Mouse (Mus musculus) cerebellum, postnatal 25 days (tissue): Measurements from ENCODE around the gene Nab2.

Experiments used
- DNase-seq, 2 experiments: peaks; one replicate each; pipeline ENCODE4 v3.0.0; 2021; ENCODE audit warnings: mixed read lengths in 2 of 2

The Nab2 gene

GRCm38 (mm10) chr10:127668093-127669050, at the start of gene Nab2:
Gene Nab2, minus strand, starts transcription at chr10:127668568.
- DNase-seq = peak; percentile 78 to 86

- no peak for DNase-seq
These were observed 44.4 kb upstream of the Nab2 start for GRCm38 (mm10) chr10:127712736-127713135.

DNA sequence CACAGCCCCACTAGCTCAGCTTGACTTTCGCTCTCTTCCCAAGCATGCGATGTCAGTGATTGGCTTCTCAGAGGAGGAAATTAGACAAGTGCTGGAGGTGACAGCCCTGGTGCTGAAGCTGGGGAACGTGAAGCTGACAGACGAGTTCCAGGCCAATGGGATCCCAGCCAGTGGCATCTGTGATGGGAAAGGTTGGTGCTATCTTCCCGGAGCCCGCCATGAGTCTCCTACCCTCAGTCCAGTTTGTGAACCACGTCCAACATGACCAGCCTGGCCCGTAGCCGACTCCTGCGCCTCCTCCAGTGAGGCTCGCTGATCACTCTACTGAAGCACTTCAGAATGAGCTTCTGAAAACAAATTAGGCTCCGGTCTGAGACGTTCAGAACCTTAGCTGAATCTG, 42.0 kb upstream of the Nab2 start:
- peak; percentile 21 to 46 for DNase-seq

GRCm38 (mm10) chr10:127708850-127709370, 40.5 kb upstream of the Nab2 start:
- no peak for DNase-seq

GRCm38 (mm10) chr10:127707721-127708120, 39.4 kb upstream of the Nab2 start:
- no peak for DNase-seq

DNA sequence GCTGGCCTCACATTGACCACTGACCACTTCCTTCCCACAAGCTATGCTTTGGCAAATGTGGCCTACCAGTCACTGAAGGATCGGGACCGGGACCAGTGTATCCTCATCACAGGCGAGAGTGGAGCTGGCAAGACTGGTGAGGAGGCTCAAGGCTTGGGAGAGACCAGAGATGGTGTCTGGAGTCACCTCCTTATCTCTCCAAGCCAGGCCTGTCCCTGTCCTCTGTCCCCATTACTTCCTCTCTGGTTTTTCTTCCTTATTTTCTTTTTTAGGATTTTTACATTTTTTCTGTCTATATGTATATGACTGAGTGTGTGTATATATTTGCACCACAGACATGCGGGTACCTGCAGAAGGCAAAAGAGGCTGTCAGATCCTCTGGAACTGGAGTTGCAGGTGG, 37.4 kb upstream of the Nab2 start:
- DNase-seq = no peak

DNA sequence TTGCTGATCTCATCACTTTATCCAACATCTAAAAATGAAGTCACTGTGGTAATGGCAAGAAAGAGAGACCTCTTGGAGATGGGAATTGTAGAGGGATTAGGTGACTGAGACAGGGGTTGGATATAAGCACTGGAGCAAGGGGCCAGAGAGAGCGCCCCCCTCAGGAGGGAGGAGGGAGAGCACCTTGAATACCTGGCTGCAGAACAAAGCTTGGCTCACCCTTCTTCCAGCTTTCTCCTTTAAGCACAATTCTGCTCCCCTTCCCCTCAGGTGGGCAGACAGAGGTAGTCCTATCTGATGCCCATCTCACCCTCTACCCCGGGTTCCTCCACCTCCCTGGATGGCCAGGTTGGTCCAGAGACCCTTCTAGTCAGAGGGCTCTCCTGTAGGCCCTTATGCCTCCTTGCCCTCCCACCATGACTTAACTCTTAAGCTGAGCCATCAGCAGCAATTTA, 36.4 kb upstream of the Nab2 start, which contains the start of gene Myo1a:
Gene Myo1a (plus strand): TSS at position 405 of the 455 bp plus-strand sequence.
- DNase-seq = no peak

DNA sequence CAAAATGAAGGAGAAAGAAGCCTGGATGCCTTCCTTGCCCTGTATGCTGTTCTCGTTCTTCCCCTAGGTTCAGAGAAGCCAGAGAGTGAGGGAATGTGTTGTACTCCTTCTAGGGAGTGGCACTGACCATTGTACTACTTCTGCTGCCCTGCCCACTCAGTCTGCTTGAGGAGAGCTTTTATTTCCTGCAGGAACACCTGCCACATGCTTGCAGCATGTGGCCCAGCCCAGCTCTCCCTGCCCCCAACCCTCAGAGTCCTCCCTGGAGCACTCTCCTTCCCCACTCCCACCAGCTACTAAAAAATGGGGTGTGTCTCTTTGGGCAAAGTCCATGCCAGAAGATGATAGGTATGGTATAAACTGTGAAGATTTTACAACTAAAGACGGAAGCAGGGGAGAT, 35.9 kb upstream of the Nab2 start:
- no peak for DNase-seq

GRCm38 (mm10) chr10:127703299-127703698, 34.9 kb upstream of the Nab2 start:
- DNase-seq = no peak

DNA sequence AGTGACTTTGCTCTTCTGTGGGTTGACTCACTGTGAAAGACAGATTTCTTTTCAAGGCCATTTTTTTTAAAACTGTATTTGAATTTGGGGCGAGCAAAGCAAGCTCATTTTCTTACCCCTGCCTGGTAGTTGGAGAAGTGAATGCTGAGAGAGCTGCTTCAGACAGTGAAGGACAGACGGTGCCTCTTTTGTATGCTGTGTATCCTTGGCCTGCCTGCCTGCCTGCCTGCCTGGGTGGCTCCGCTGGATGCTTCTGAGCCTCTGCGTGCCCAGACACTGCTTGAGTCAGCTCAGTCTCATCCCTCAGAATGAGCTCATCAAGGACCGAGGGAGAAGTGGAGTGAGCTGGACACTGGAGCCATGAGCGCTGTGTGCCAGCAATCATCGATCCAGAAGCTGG, 30.6 kb upstream of the Nab2 start:
- DNase-seq = no peak

DNA sequence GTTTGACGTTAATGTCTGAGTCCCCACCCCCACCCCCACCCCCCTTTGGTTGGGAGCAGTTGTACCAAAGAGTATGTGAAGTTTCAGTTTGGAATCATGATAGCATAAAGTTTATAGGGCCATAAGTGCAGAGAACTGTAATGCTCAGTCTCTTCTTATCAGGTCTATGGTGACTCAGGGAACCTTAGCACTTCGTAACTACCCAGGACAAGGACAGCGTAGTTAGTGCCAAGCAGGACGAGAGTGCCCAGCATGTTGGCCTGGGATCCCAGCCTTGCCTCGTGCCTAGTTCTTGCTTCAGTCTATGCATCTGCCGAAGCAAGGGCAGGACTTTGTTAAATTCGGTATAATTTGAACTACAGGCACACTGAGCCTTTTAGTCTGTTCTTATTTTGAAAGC, 27.4 kb upstream of the Nab2 start:
- no peak for DNase-seq

GRCm38 (mm10) chr10:127694636-127695035, 26.3 kb upstream of the Nab2 start:
- DNase-seq = peak in 1 of 2 experiments; percentile 26

DNA sequence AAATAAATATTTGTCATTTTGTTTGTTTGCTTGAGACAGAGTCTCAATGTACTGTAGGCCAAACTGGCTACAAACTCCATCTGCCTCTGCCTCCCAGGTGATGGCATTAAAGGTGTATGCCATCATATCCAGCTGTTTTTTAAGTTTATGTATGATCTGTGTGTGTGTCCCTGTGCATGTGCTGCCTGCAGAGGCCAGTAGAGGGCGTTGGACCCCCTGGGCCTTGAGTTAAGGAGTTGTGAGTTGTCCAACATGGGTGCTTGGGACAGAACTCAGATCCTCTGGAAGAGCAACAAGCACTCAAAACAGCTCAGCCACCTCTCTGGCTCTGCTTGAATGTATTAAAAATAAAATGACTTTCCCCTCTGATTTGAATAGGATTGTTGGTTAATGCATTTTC, 22.7 kb upstream of the Nab2 start:
- DNase-seq = no peak

DNA sequence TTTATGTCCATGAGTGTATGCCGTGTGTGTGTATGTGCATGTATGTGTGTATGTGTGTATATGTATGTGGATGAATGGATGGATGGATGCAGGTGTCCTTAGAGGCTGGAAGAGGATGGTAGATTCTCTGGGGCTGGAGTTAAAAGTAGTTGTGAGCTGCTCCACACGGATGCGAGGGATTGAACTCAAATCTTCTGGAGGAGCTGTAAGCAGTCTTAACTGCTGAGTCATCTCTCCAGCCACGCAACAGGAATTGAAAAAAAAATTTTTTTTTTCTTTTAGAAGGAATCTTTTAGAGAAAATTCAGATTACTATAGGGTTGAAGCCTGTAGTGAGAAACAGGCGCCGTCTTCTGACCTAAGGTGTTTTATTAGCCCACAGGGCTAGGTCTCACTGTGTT, 14.5 kb upstream of the Nab2 start:
- DNase-seq = no peak

DNA sequence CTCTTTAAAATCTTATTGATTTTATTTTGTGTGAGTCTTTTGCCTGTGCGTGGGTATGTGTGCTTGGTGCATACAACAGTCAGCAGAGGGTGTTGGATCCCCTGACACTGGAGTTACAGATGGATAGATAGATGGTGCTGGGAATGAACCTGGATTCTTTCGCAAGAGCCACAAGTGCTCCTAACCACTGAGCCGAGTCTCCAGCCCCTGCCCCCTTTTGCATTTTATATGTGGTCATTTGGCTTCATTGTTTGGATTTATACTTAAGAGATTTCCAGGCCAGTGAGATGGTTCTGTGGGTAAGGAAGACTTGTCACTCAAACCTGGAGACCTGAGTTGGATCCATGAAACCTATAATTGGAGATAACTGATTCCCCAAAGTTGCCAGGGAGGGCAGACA, 11.5 kb upstream of the Nab2 start:
- DNase-seq = no peak

DNA sequence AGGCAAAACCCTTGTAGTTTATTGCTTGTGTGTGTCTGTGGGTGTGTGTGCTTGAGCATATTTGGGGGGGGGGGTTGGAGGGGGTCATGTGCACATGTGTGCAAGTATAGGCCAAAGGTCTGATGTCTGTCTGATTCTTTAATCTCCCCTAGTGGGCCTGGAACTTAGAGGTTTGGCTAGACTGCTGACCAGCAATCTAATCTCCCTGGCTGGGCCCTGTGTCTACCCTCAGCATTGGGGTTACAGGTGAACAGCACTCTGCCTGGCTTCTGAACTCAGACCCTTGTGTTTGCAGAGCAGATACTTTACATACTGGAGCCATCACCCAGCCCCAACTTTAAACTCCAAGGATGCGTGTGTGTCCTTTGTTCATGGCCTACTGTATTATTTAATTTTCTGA, 10.8 kb upstream of the Nab2 start:
- no peak for DNase-seq

- peak; percentile 16 to 72 for DNase-seq
These were observed 9.4 kb upstream of the Nab2 start for GRCm38 (mm10) chr10:127677591-127678336.

GRCm38 (mm10) chr10:127676691-127677548, 8.6 kb upstream of the Nab2 start:
- peak; percentile 91 to 96 for DNase-seq

GRCm38 (mm10) chr10:127675859-127676398, 7.6 kb upstream of the Nab2 start:
- DNase-seq = no peak

- DNase-seq = peak; percentile 84 to 91
These were observed 6.6 kb upstream of the Nab2 start for GRCm38 (mm10) chr10:127674794-127675522.

DNA sequence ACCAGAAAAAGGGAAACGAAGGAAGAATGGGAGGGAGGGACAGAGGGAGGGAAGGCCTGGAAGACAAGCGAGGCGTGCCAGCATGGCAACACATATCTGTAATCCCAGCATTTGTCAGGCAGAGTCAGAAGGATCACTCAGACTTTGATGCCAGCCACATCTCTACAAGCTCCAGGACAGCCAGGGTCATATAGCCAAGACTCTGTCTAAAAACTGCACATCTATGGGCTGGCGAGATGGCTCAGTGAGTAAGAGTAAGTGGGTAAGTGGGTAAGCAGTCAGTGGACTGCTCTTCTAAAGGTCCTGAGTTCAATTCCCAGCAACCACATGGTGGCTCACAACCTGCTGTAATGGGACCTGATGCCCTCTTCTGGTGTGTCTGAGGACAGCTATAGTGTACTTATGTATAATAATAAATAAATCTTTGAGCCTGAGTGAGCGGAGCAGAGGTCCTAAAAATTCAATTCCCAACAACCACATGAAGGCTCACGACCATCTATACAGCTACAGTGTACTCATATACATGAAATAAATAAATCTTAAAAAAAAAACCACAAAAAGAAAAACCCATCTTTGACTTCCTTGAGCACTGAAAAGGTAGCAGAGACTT, 5.8 kb upstream of the Nab2 start:
- DNase-seq = no peak
